Mouse (Mus musculus): ENCODE measurements around the gene 1500009C09Rik.

DNA sequence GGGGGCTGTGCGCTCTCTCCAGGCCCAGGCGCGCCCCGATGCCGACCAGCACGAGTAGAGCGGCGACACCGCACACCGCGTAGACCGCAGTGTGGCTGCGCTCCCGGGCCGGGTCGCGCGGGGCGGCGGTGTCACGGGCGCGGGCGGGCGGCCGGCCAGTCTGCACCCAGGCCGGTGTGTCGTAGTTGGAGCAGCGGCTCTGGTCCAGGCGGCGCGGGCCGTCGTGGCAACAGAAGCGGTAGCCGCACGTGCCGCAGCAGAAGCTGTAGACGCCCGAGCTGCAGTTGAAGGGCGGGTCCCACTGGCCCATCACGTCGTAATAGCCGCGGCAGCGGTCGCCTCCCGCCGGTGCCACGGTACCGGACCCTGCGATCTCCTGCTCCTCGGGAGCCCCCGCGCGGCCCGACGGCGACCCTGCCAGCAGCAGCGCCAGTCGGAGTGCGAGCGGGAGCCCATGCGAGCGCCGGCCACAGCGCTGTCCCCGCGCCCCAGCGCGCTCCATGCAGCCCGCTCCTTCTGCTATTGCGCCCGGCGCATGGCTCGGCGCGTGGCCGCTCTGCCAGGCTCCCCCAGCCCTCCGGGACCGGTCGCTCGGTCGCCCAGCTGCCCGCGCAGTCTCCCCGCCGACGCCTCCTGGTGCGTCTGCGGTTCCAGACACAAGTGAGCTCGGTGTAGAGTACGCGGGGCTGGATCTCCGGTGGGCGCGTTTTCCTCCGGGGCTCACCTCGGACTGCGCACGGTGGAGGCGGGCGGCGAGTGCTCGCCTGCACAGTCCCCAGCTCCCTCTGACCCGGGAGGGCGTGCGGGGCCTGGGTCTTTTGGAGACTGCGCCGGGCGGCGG, 40.1 kb upstream of the 1500009C09Rik start:
- TF ChIP-seq EP300 (IDR thresholded peaks at IDR 0.05; ENCODE audit: insufficient read depth, low read depth, low read length) (no peak), POLR2A (IDR thresholded peaks at IDR 0.05; ENCODE audit: insufficient read depth, low read depth, low read length) (no peak)
